Mouse (Mus musculus): ENCODE measurements around the gene Dbi.

Gene Dbi

GRCm38 (mm10) chr1:120120969-120121811, at the start of gene Dbi, which contains the start of gene 3110009E18Rik:
Dbi (minus strand) TSS chr1:120121078.
3110009E18Rik (plus strand) TSS chr1:120121187.
- peak; percentile 99 for DNase-seq (ENCODE audit: low spot score)

- DNase-seq (ENCODE audit: low spot score), result no peak
Observed at GRCm38 (mm10) chr1:120170307-120170706, 49.4 kb upstream of the Dbi start.

GRCm38 (mm10) chr1:120168674-120169073, 47.8 kb upstream of the Dbi start:
- no peak for DNase-seq (ENCODE audit: low spot score)

- no peak for DNase-seq (ENCODE audit: low spot score)
Observed at GRCm38 (mm10) chr1:120168016-120168415, 47.1 kb upstream of the Dbi start.

GRCm38 (mm10) chr1:120162616-120163015, 41.7 kb upstream of the Dbi start:
- no peak for DNase-seq (ENCODE audit: low spot score)

GRCm38 (mm10) chr1:120161502-120161901, 40.6 kb upstream of the Dbi start:
- no peak for DNase-seq (ENCODE audit: low spot score)

GRCm38 (mm10) chr1:120158474-120159127, 37.7 kb upstream of the Dbi start:
- DNase-seq (ENCODE audit: low spot score), result no peak

GRCm38 (mm10) chr1:120155325-120155724, 34.4 kb upstream of the Dbi start:
- peak; percentile 10 for DNase-seq (ENCODE audit: low spot score)

GRCm38 (mm10) chr1:120154232-120154631, 33.4 kb upstream of the Dbi start:
- DNase-seq (ENCODE audit: low spot score), result peak; percentile 14

- DNase-seq (ENCODE audit: low spot score), result no peak
Observed at GRCm38 (mm10) chr1:120146994-120147393, 26.1 kb upstream of the Dbi start.

GRCm38 (mm10) chr1:120145527-120146216, 24.8 kb upstream of the Dbi start:
- no peak for DNase-seq (ENCODE audit: low spot score)

- no peak for DNase-seq (ENCODE audit: low spot score)
Observed at GRCm38 (mm10) chr1:120142551-120142950, 21.7 kb upstream of the Dbi start.

GRCm38 (mm10) chr1:120140144-120140693, 19.3 kb upstream of the Dbi start:
- DNase-seq (ENCODE audit: low spot score), result no peak

GRCm38 (mm10) chr1:120138923-120139540, 18.2 kb upstream of the Dbi start:
- DNase-seq (ENCODE audit: low spot score), result no peak

- DNase-seq (ENCODE audit: low spot score), result no peak
Observed at GRCm38 (mm10) chr1:120135934-120136786, 15.3 kb upstream of the Dbi start.

GRCm38 (mm10) chr1:120132376-120132775, 11.5 kb upstream of the Dbi start:
- DNase-seq (ENCODE audit: low spot score), result no peak

- no peak for DNase-seq (ENCODE audit: low spot score)
Observed at GRCm38 (mm10) chr1:120126318-120126717, 5.4 kb upstream of the Dbi start.

- no peak for DNase-seq (ENCODE audit: low spot score)
Observed at GRCm38 (mm10) chr1:120125471-120125870, 4.6 kb upstream of the Dbi start.

GRCm38 (mm10) chr1:120124839-120125238, 4.0 kb upstream of the Dbi start:
- DNase-seq (ENCODE audit: low spot score), result no peak

GRCm38 (mm10) chr1:120122634-120123383, 1.9 kb upstream of the Dbi start:
- DNase-seq (ENCODE audit: low spot score), result no peak
